Mouse (Mus musculus): ENCODE results near the gene Dnajb2. TPM values are rescaled to one million over a fixed set of nuclear protein-coding genes. Genes with fewer than 3 reads are reported as not detected.
A peak's percentile ranks its signal among the peaks of the same experiment; 100 is the strongest.

Dnajb2 gene
- polyA plus RNA-seq, 1 experiment: 23.8 TPM

DNA sequence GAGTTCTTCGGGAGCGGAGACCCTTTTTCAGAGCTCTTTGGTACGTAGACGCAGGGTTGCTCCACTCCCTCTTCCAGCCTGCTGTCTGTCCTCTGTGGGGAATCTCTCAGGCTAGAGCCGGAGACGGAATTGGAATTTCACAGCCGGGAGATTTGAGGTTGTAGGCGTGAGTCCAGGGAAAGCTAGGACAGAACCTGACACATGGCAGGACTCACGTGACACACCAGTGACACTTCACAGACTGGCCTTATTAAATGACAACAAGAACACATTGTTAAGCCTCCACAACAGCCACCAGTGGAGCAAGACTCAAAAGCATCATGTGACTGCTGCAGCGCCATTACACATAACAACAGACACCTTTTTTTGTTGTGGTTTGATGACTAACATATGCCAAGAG is 3.4 kb downstream of the Dnajb2 start:
- Histone ChIP-seq H3K27me3 (ENCODE audit: control insufficient read depth, insufficient read depth, low read length, poor library complexity, severe bottlenecking) (no peaks in the 10 kb centered on the region), H3K9me3 (replicated peaks; ENCODE audit: control insufficient read depth, insufficient read depth, low read length, poor library complexity, severe bottlenecking) (no peaks in the 10 kb centered on the region), H3K36me3 (ENCODE audit: control insufficient read depth, insufficient read depth, low read length, poor library complexity, severe bottlenecking) (no peaks in the 10 kb centered on the region), H3K4me3 (ENCODE audit: low read depth, low read length) (no peak overlapping the region), H3K27ac (ENCODE audit: insufficient read depth, low read length) (no peak overlapping the region), H3K9ac (ENCODE audit: low read depth, poor library complexity, severe bottlenecking) (no peak overlapping the region), H3K4me1 (ENCODE audit: control insufficient read depth, insufficient read depth, low read length) (peaks cover under 1% of the 10 kb centered on the region)
- TF ChIP-seq EP300 (IDR thresholded peaks at IDR 0.05; ENCODE audit: insufficient read depth, low read depth, low read length): no peak
- no peak for TF ChIP-seq CTCF (IDR thresholded peaks at IDR 0.05; ENCODE audit: low read depth, low read length)

DNA sequence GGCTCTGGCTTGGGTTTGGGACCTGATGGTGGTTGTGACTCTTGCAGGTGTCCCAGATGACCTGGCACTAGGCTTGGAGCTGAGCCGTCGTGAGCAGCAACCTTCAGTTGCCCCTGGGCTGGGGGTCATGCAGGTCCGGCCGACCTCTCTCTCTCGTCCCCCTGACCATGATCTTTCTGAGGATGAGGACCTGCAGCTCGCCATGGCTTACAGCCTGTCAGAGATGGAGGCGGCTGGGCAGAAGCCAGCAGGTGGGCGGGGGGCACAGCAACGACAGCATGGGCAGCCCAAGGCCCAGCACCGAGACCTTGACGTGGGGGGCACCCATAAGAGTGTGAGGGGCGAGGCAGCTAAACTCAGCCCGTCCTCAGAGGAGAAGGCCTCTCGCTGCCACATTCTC is 7.2 kb downstream of the Dnajb2 start:
- H3K27me3 ChIP-seq (ENCODE audit: control insufficient read depth, insufficient read depth, low read length, poor library complexity, severe bottlenecking): no peaks in the 10 kb centered on the region
- no peak overlapping the region for H3K27ac ChIP-seq (ENCODE audit: insufficient read depth, low read length)
- H3K4me3 ChIP-seq (ENCODE audit: low read depth, low read length): no peak overlapping the region
- no peak overlapping the region for H3K9ac ChIP-seq (ENCODE audit: low read depth, poor library complexity, severe bottlenecking)
- H3K9me3 ChIP-seq (replicated peaks; ENCODE audit: control insufficient read depth, insufficient read depth, low read length, poor library complexity, severe bottlenecking): no peaks in the 10 kb centered on the region
- no peaks in the 10 kb centered on the region for H3K36me3 ChIP-seq (ENCODE audit: control insufficient read depth, insufficient read depth, low read length, poor library complexity, severe bottlenecking)
- H3K4me1 ChIP-seq (ENCODE audit: control insufficient read depth, insufficient read depth, low read length): peaks cover 2% of the 10 kb centered on the region
- TF ChIP-seq EP300 (IDR thresholded peaks at IDR 0.05; ENCODE audit: insufficient read depth, low read depth, low read length): no peak
- no peak for TF ChIP-seq CTCF (IDR thresholded peaks at IDR 0.05; ENCODE audit: low read depth, low read length)
- no peak for TF ChIP-seq POLR2A (IDR thresholded peaks at IDR 0.05; ENCODE audit: insufficient read depth, low read length)

DNA sequence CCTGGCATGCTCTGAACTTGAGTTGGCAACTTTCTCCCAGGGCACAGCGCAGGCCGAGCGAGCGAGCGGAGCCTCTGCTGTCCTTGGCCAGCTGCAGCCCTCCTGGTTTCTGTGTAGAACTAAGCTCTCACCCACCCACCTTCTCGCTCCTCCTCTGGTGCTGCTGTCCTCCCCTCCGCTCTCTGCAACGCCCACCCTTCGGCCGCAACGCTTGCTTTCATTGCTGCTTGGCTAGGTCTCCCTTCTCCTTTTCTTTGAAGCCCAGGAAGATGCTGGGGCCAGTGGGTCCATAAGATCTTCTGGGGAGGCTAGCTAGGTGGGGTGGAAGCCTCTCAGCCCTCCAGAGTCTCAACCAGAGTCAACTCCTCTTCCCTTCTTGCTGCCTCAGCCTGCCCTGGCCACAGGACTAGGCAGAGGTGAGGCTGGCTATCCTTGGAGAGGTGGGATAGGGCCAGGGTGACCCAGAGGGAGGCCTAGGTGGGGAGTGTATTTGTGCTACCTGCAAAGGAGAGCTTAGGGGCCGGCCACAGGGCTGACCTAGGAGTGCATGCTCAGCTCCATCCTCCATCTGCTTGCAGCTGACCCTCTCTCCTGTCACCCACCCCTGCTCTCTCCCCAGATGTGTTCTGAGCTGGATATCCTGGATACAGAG is 8.1 kb downstream of the Dnajb2 start:
- H3K36me3 ChIP-seq (ENCODE audit: control insufficient read depth, insufficient read depth, low read length, poor library complexity, severe bottlenecking): no peaks in the 10 kb centered on the region
- H3K9me3 ChIP-seq (replicated peaks; ENCODE audit: control insufficient read depth, insufficient read depth, low read length, poor library complexity, severe bottlenecking): no peaks in the 10 kb centered on the region

DNA sequence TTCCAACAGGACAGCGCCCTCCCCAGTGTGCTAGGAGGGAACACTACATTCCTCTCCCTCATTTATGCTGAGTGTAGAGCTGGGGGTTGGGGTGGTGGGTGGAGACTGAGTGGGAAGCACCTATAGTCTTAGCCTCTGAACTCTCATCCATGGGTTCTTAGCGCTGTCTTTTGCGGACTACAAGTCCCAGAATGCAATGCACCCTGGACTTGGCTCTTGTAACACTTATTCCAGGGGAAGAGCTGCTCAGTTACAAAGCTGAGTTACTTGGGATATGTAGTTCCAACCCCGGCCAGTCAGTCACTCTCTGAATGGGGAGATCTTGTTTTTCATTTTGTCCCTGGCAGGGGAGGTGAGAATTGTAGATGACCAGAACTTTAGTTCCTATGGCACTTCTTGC is 8.6 kb downstream of the Dnajb2 start:
- H3K9me3 ChIP-seq (replicated peaks; ENCODE audit: control insufficient read depth, insufficient read depth, low read length, poor library complexity, severe bottlenecking): no peaks in the 10 kb centered on the region
- no peaks in the 10 kb centered on the region for H3K27me3 ChIP-seq (ENCODE audit: control insufficient read depth, insufficient read depth, low read length, poor library complexity, severe bottlenecking)
- TF ChIP-seq CTCF (IDR thresholded peaks at IDR 0.05; ENCODE audit: low read depth, low read length): peak; percentile 29
- TF ChIP-seq POLR2A (IDR thresholded peaks at IDR 0.05; ENCODE audit: insufficient read depth, low read length): no peak
- H3K27ac ChIP-seq (ENCODE audit: insufficient read depth, low read length): no peak overlapping the region
- H3K4me3 ChIP-seq (ENCODE audit: low read depth, low read length): no peak overlapping the region
- peaks cover 2% of the 10 kb centered on the region for H3K4me1 ChIP-seq (ENCODE audit: control insufficient read depth, insufficient read depth, low read length)
- H3K36me3 ChIP-seq (ENCODE audit: control insufficient read depth, insufficient read depth, low read length, poor library complexity, severe bottlenecking): no peaks in the 10 kb centered on the region
- no peak overlapping the region for H3K9ac ChIP-seq (ENCODE audit: low read depth, poor library complexity, severe bottlenecking)

More for the DNA sequence above, 8.1 kb downstream of the Dnajb2 start:
- Histone ChIP-seq H3K9ac (ENCODE audit: low read depth, poor library complexity, severe bottlenecking) (no peak overlapping the region), H3K27ac (ENCODE audit: insufficient read depth, low read length) (no peak overlapping the region), H3K27me3 (ENCODE audit: control insufficient read depth, insufficient read depth, low read length, poor library complexity, severe bottlenecking) (no peaks in the 10 kb centered on the region), H3K4me1 (ENCODE audit: control insufficient read depth, insufficient read depth, low read length) (peaks cover 2% of the 10 kb centered on the region), H3K4me3 (ENCODE audit: low read depth, low read length) (no peak overlapping the region)
- TF ChIP-seq POLR2A (IDR thresholded peaks at IDR 0.05; ENCODE audit: insufficient read depth, low read length) (no peak), CTCF (IDR thresholded peaks at IDR 0.05; ENCODE audit: low read depth, low read length) (no peak), EP300 (IDR thresholded peaks at IDR 0.05; ENCODE audit: insufficient read depth, low read depth, low read length) (no peak)

DNA sequence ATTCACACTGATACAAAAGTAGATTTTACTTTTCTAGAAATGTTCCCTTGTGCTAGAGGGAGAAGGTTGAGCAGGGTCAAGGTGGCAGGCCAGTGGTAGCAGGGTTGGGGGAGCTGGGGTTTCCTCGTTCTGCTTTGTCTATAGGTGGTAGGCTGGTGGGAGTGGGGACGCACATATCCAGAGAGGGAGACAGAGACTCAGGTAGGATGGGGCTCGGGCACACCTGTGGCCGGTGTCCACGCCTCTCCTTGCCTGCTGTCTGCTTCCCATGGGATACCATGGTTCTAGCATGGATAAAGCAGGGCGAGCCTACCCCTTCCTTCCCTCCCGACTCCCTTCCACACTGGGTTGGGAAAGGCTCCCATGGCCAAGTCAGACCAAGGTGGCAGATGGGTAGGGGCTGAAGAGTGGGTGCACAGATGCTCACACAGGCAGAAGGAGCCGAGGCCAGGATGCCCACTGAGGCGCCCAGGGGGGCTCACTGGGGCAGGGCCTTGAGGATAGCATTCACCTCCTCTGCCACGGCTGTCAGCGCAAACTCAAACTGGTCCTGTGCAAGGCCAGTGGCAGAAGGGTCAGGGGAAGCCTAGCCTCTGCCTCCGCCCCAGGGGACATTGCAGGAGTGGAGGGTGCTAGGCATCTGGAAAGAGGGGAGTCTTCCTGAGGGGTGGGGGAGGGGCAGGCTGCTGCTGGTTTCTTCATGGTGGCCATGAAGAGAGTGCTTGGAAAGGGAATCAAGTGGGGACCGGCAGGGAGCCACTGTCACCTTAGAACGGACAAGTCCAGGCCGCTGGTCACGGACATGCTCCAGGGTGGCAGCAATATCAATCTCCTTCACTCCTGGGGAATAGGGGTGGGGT is 11.1 kb downstream of the Dnajb2 start:
- no peak overlapping the region for H3K9ac ChIP-seq (ENCODE audit: low read depth, poor library complexity, severe bottlenecking)
- TF ChIP-seq CTCF (IDR thresholded peaks at IDR 0.05; ENCODE audit: low read depth, low read length) (no peak), EP300 (IDR thresholded peaks at IDR 0.05; ENCODE audit: insufficient read depth, low read depth, low read length) (no peak)
- H3K4me1 ChIP-seq (ENCODE audit: control insufficient read depth, insufficient read depth, low read length): peaks cover 4% of the 10 kb centered on the region
- no peaks in the 10 kb centered on the region for H3K9me3 ChIP-seq (replicated peaks; ENCODE audit: control insufficient read depth, insufficient read depth, low read length, poor library complexity, severe bottlenecking)
- H3K27me3 ChIP-seq (ENCODE audit: control insufficient read depth, insufficient read depth, low read length, poor library complexity, severe bottlenecking): no peaks in the 10 kb centered on the region
- H3K4me3 ChIP-seq (ENCODE audit: low read depth, low read length): no peak overlapping the region
- no peak overlapping the region for H3K27ac ChIP-seq (ENCODE audit: insufficient read depth, low read length)
- H3K36me3 ChIP-seq (ENCODE audit: control insufficient read depth, insufficient read depth, low read length, poor library complexity, severe bottlenecking): no peaks in the 10 kb centered on the region
